Mouse (Mus musculus): ENCODE data around the gene Pik3r6. TPM values are rescaled to one million over a fixed set of nuclear protein-coding genes. Genes with fewer than 3 reads are reported as not detected.

The Pik3r6 gene
- polyA plus RNA-seq (2014; fragmentation: Illumina TruSeq; extraction: RNeasy Lipid Tissue Mini Kit (QIAGEN cat#74804); ENCODE audit: low read depth, low replicate concordance) = 4.7 TPM

GRCm38 (mm10) chr11:68502902-68503629 lies at the start of gene Pik3r6:
Pik3r6 (plus strand) TSS chr11:68503019.

GRCm38 (mm10) chr11:68555918-68556584 lies 53.2 kb downstream of the Pik3r6 start, which contains the start of gene Mfsd6l:
Mfsd6l (plus strand) TSS chr11:68556186.

GRCm38 (mm10) chr11:68586721-68587120 lies 83.9 kb downstream of the Pik3r6 start, which contains the start of gene Ccdc42:
Ccdc42 (plus strand) TSS chr11:68587021.

Other genes starting within 250 kb of the Pik3r6 start
- gene Ntn1, start 102.2 kb upstream of the Pik3r6 start, polyA plus RNA-seq (2014; fragmentation: Illumina TruSeq; extraction: RNeasy Lipid Tissue Mini Kit (QIAGEN cat#74804); ENCODE audit: low read depth, low replicate concordance) = 43.5 TPM
- gene Pik3r5, start 70.9 kb upstream of the Pik3r6 start, polyA plus RNA-seq (2014; fragmentation: Illumina TruSeq; extraction: RNeasy Lipid Tissue Mini Kit (QIAGEN cat#74804); ENCODE audit: low read depth, low replicate concordance) = 0.92 TPM
- gene Mfsd6l, start 53.2 kb downstream of the Pik3r6 start, polyA plus RNA-seq (2014; fragmentation: Illumina TruSeq; extraction: RNeasy Lipid Tissue Mini Kit (QIAGEN cat#74804); ENCODE audit: low read depth, low replicate concordance) = 0.29 TPM
- not detected for gene Ccdc42, start 84.0 kb downstream of the Pik3r6 start, polyA plus RNA-seq (2014; fragmentation: Illumina TruSeq; extraction: RNeasy Lipid Tissue Mini Kit (QIAGEN cat#74804); ENCODE audit: low read depth, low replicate concordance)
- gene Myh10, start 188.5 kb downstream of the Pik3r6 start, polyA plus RNA-seq (2014; fragmentation: Illumina TruSeq; extraction: RNeasy Lipid Tissue Mini Kit (QIAGEN cat#74804); ENCODE audit: low read depth, low replicate concordance) = 24.2 TPM

Data from heart, adult 10 weeks (tissue).